Mouse (Mus musculus): ENCODE results near the gene Slc5a8.

GRCm38 (mm10) chr10:88885632-88886090, at the start of gene Slc5a8:
- TF ChIP-seq GATA1 (IDR thresholded peaks at IDR 0.05; ENCODE audit: low read length) (no peak), TAL1 (IDR thresholded peaks at IDR 0.05; ENCODE audit: low read length) (no peak)

Measured in erythroblast, embryonic 14.5 days (primary cell).